ENCODE assay signal across 8 mouse cellular contexts in the genomic region with DNA sequence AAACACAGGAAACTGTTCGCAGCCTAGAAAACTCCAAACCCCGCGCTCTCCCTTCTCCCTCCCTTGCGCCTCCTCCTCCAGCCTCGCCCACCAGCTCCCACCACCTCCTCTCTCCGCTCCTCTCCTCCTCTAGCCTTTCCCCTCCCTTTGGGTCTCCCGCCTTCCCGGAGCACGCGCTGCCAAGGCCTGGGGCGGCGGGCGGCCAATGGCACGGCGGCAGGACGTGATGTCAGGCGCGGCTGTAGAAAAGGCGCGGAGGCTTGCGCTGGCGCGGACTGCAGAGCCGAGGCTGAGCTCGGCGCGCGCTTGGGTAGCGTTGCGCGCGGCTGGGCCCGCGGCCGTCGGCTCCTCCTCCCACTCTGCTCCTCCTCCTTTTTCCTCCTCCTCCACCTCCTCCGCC. TPM values are rescaled to one million over a fixed set of nuclear protein-coding genes. Genes with fewer than 3 reads are reported as not detected.
DNase-seq lines count a peak whose midpoint lies in the region; ATAC-seq and TF ChIP-seq lines count a peak whose summit lies in the region.

No protein-coding gene starts in this region.

- no peaks in the 10 kb centered on the region; the same call in 1 of the 2 replicates for H3K27me3 ChIP-seq in forebrain, embryonic 16.5 days (replicated peaks; ENCODE audit: control insufficient read depth, insufficient read depth, low read length)
- peaks cover 100% of the 10 kb centered on the region for H3K27me3 ChIP-seq in liver, postnatal 0 days (ENCODE audit: insufficient read depth, low read length)
- peaks cover 94% of the 10 kb centered on the region for H3K27me3 ChIP-seq in neural tube, embryonic 15.5 days (replicated peaks)

- peak; percentile 92 for DNase-seq in ES-CJ7 (ENCODE audit: low read depth, low spot score)
- DNase-seq in brain, embryonic 18.5 days (ENCODE audit: low read depth, low spot score), result peak; percentile 87
- peak; percentile 79 to 83 for DNase-seq in heart, postnatal 14 days
- DNase-seq in kidney, postnatal 4 days, result peak; percentile 81 to 88
- peak; percentile 61 for DNase-seq in liver, postnatal 0 days
- peak; percentile 78 for DNase-seq in thymus, postnatal 4 days

- peak overlapping the region; percentile 90 for H3K9ac ChIP-seq in forebrain, embryonic 16.5 days (replicated peaks; ENCODE audit: low read depth, low read length)
- H3K9ac ChIP-seq in liver, postnatal 0 days (replicated peaks), result no peak overlapping the region
- no peak overlapping the region for H3K9ac ChIP-seq in neural tube, embryonic 15.5 days (replicated peaks)

- no peaks in the 10 kb centered on the region for H3K36me3 ChIP-seq in forebrain, embryonic 16.5 days (ENCODE audit: control insufficient read depth, insufficient read depth)
- no peaks in the 10 kb centered on the region for H3K36me3 ChIP-seq in liver, postnatal 0 days (replicated peaks; ENCODE audit: insufficient read depth, low read length)
- H3K36me3 ChIP-seq in neural tube, embryonic 15.5 days, result no peaks in the 10 kb centered on the region

- peak; percentile 93 for ATAC-seq in forebrain, embryonic 16.5 days
- peak; percentile 61 for ATAC-seq in liver, postnatal 0 days
- peak; percentile 85 for ATAC-seq in neural tube, embryonic 15.5 days (ENCODE audit: low FRiP score)

- no peak for TF ChIP-seq EP300 in liver, postnatal 0 days (IDR thresholded peaks at IDR 0.05; ENCODE audit: low read depth)

- H3K27ac ChIP-seq in forebrain, embryonic 16.5 days (ENCODE audit: low read length), result peak overlapping the region; percentile 96
- no peak overlapping the region for H3K27ac ChIP-seq in liver, postnatal 0 days (ENCODE audit: low read depth)
- no peak overlapping the region for H3K27ac ChIP-seq in neural tube, embryonic 15.5 days (replicated peaks)

- no peak for TF ChIP-seq CTCF in liver, postnatal 0 days (IDR thresholded peaks at IDR 0.05; ENCODE audit: low read depth)

- H3K4me1 ChIP-seq in forebrain, embryonic 16.5 days (replicated peaks; ENCODE audit: control insufficient read depth, insufficient read depth, low read length), result peaks cover 68% of the 10 kb centered on the region
- H3K4me1 ChIP-seq in liver, postnatal 0 days (ENCODE audit: insufficient read depth), result peaks cover 16% of the 10 kb centered on the region
- H3K4me1 ChIP-seq in neural tube, embryonic 15.5 days, result peaks cover 43% of the 10 kb centered on the region

- no peaks in the 10 kb centered on the region for H3K9me3 ChIP-seq in forebrain, embryonic 16.5 days (ENCODE audit: control insufficient read depth, low read length)
- no peaks in the 10 kb centered on the region for H3K9me3 ChIP-seq in liver, postnatal 0 days (ENCODE audit: low read length)
- H3K9me3 ChIP-seq in neural tube, embryonic 15.5 days (replicated peaks), result no peaks in the 10 kb centered on the region

- WGBS in forebrain, embryonic 16.5 days, result 1% methylated on average over 36 of the region's 37 CpGs
- 1% methylated on average over 35 of the region's 37 CpGs for WGBS in liver, postnatal 0 days (ENCODE audit: insufficient replicate concordance)
- under 1% methylated on average over 25 of the region's 37 CpGs for WGBS in neural tube, embryonic 15.5 days

- peak overlapping the region; percentile 94 for H3K4me2 ChIP-seq in forebrain, embryonic 16.5 days (ENCODE audit: low read length)
- peak overlapping the region; percentile 64 for H3K4me2 ChIP-seq in liver, postnatal 0 days (ENCODE audit: low read depth, low read length)
- peak overlapping the region; percentile 79 for H3K4me2 ChIP-seq in neural tube, embryonic 15.5 days

- intact Hi-C loops in heart, postnatal 14 days (cut with DNase I), result loop anchor here (5.0 kb wide), 1 partner anchor 63 kb away; a partner anchor contains a TSS

- peak overlapping the region; percentile 69 for H3K4me3 ChIP-seq in forebrain, embryonic 16.5 days (replicated peaks; ENCODE audit: low read length)
- H3K4me3 ChIP-seq in liver, postnatal 0 days (ENCODE audit: low read depth, low read length), result peak overlapping the region; percentile 47
- peak overlapping the region; percentile 44 for H3K4me3 ChIP-seq in neural tube, embryonic 15.5 days (replicated peaks)

RNA-seq across cellular contexts. Expression of a gene that starts 11.7 kb away (rescaled TPM):
- 69.7 and 90.4 TPM in 2 replicates for polyA plus RNA-seq in forebrain, embryonic 16.5 days (2015; fragmentation: Nextera tagmentation; extraction: Ambion mirVana)
- under 1 TPM in 1 of 2 experiments, not detected in 1; 0.07 TPM for total RNA-seq in heart, postnatal 14 days (2021)
- polyA plus RNA-seq in liver, postnatal 0 days (2015; fragmentation: Nextera tagmentation; extraction: Ambion mirVana), result 1.7 and 2.8 TPM in 2 replicates
- polyA plus RNA-seq in neural tube, embryonic 15.5 days (2015; fragmentation: Nextera tagmentation; extraction: Ambion mirVana), result 1.6 and 3.0 TPM in 2 replicates

Comparison
In these comparisons a context has a peak if more than half of its experiments do, and no peak if none do; other contexts are left out.
1. RNA of a gene that starts 11.7 kb away (polyA plus RNA-seq): 69.7 to 90.4 TPM in forebrain, embryonic 16.5 days; 1.6 to 3.0 TPM in neural tube, embryonic 15.5 days and 1.7 to 2.8 TPM in liver, postnatal 0 days; every median in the first group is over 10 times any median in the second.
2. Peak in every context shown above with its lines, with median percentiles within 50 percentile points of each other: DNase-seq, ATAC-seq, H3K4me2 ChIP-seq and H3K4me3 ChIP-seq.